Mouse (Mus musculus): Measurements from ENCODE around the gene Lsm12. TPM values are rescaled to one million over a fixed set of nuclear protein-coding genes. Genes with fewer than 3 reads are reported as not detected.
"Not testable (repeated sequence)": the region's sequence is repeated elsewhere in the genome, so short reads cannot be mapped to it uniquely, and the experiment has no call there.

The Lsm12 gene
- polyA plus RNA-seq, 1 experiment from 2014 or later = 114 TPM

GRCm38 (mm10) chr11:102165971-102166722 lies 18.9 kb downstream of the Lsm12 start:
- peaks cover 6% of the 10 kb centered on the region for H3K4me1 ChIP-seq
- H3K9me3 ChIP-seq = no peaks in the 10 kb centered on the region
- H3K36me3 ChIP-seq = peaks cover 53% of the 10 kb centered on the region
- ATAC-seq (replicated peaks) = no peak
- no peak overlapping the region for H3K4me2 ChIP-seq (replicated peaks)
- 67% methylated on average over 6 of the region's 6 CpGs for WGBS
- no peaks in the 10 kb centered on the region for H3K27me3 ChIP-seq
- H3K9ac ChIP-seq (replicated peaks) = no peak overlapping the region
- no peak overlapping the region; the same call in 1 of the 2 replicates for H3K27ac ChIP-seq (replicated peaks)
- no peak overlapping the region for H3K4me3 ChIP-seq

GRCm38 (mm10) chr11:102159781-102160180 lies 25.3 kb downstream of the Lsm12 start:
- Histone ChIP-seq H3K27ac (replicated peaks) (no peak overlapping the region), H3K27me3 (no peaks in the 10 kb centered on the region), H3K9ac (replicated peaks) (no peak overlapping the region), H3K9me3 (no peaks in the 10 kb centered on the region), H3K4me3 (no peak overlapping the region), H3K4me2 (replicated peaks) (no peak overlapping the region), H3K4me1 (peaks cover 10% of the 10 kb centered on the region), H3K36me3 (peaks cover 36% of the 10 kb centered on the region)
- no peak for ATAC-seq (replicated peaks)
- WGBS = 73% methylated on average over 5 of the region's 5 CpGs

GRCm38 (mm10) chr11:102158024-102158423 lies 27.1 kb downstream of the Lsm12 start:
- WGBS = 76% methylated on average over 2 of the region's 2 CpGs
- not testable (repeated sequence) for H3K4me3 ChIP-seq; H3K27me3 ChIP-seq; ATAC-seq (replicated peaks); H3K9me3 ChIP-seq; H3K4me2 ChIP-seq (replicated peaks); H3K27ac ChIP-seq (replicated peaks); H3K9ac ChIP-seq (replicated peaks)
- H3K4me1 ChIP-seq = peaks cover 12% of the 10 kb centered on the region
- peaks cover 27% of the 10 kb centered on the region for H3K36me3 ChIP-seq

- WGBS = 17% methylated on average over 1 of the region's 1 CpGs
- peaks cover 12% of the 10 kb centered on the region for H3K4me1 ChIP-seq
- H3K9me3 ChIP-seq = no peaks in the 10 kb centered on the region
- H3K27me3 ChIP-seq = no peaks in the 10 kb centered on the region
- H3K4me2 ChIP-seq (replicated peaks) = 0 out of 2 replicates have a peak overlapping the region, but pooled peaks have one; percentile 79
- H3K9ac ChIP-seq (replicated peaks) = 0 out of 2 replicates have a peak overlapping the region, but pooled peaks have one; percentile 75
- H3K4me3 ChIP-seq = peak overlapping the region; percentile 80; the same call in 1 of the 2 replicates
- 0 out of 2 replicates have a peak, but pooled peaks have one; percentile 17 for ATAC-seq (replicated peaks)
- peaks cover 21% of the 10 kb centered on the region for H3K36me3 ChIP-seq
- H3K27ac ChIP-seq (replicated peaks) = no peak overlapping the region
Measured at GRCm38 (mm10) chr11:102156786-102157089, 28.4 kb downstream of the Lsm12 start.

- peak; percentile 91 for ATAC-seq (replicated peaks)
- Histone ChIP-seq H3K9me3 (no peaks in the 10 kb centered on the region), H3K9ac (replicated peaks) (peak within 1 kb of the TSS; percentile 75), H3K36me3 (peaks cover 16% of the 10 kb centered on the region), H3K4me1 (peaks cover 12% of the 10 kb centered on the region), H3K27ac (replicated peaks) (peak within 1 kb of the TSS; percentile 67), H3K27me3 (no peaks in the 10 kb centered on the region), H3K4me3 (peak within 1 kb of the TSS; percentile 80), H3K4me2 (replicated peaks) (peak within 1 kb of the TSS; percentile 79)
- WGBS = under 1% methylated on average over 37 of the region's 37 CpGs
Measured at GRCm38 (mm10) chr11:102156039-102156785, 28.9 kb downstream of the Lsm12 start, which contains the start of gene Tmem101. Gene Tmem101, minus strand, starts transcription at chr11:102156404.

GRCm38 (mm10) chr11:102147213-102147989 lies 37.7 kb downstream of the Lsm12 start:
- H3K4me2 ChIP-seq (replicated peaks) = no peak overlapping the region

DNA sequence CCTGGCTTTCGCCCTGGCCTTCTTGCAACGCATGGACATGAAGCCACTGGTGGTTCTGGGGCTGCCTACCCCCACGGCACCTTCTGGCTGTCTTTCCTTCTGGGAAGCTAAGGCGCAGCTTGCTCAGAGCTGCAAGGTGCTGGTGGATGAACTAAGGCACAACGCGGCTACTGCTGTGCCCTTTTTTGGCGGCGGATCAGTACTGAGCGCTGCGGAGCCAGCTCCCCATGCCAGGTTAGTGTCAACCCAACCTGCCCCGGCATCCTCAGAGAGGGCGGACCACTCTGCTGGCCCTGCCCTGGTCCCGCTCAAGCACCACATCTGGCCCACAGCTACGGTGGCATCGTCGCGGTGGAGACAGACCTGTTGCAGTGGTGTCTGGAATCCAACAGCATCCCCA lies 38.6 kb downstream of the Lsm12 start:
- WGBS = 9% methylated on average over 17 of the region's 17 CpGs
- H3K9me3 ChIP-seq = no peaks in the 10 kb centered on the region
- no peak overlapping the region for H3K4me2 ChIP-seq (replicated peaks)
- no peak overlapping the region for H3K9ac ChIP-seq (replicated peaks)
- H3K36me3 ChIP-seq = no peaks in the 10 kb centered on the region
- H3K4me1 ChIP-seq = peaks cover 13% of the 10 kb centered on the region
- H3K27ac ChIP-seq (replicated peaks) = no peak overlapping the region
- H3K27me3 ChIP-seq = peaks cover 68% of the 10 kb centered on the region
- ATAC-seq (replicated peaks) = no peak
- H3K4me3 ChIP-seq = no peak overlapping the region

More at GRCm38 (mm10) chr11:102147213-102147989, 37.7 kb downstream of the Lsm12 start:
- H3K4me3 ChIP-seq = no peak overlapping the region
- no peaks in the 10 kb centered on the region for H3K36me3 ChIP-seq
- peaks cover 13% of the 10 kb centered on the region for H3K4me1 ChIP-seq
- H3K9ac ChIP-seq (replicated peaks) = no peak overlapping the region
- H3K27ac ChIP-seq (replicated peaks) = no peak overlapping the region
- H3K9me3 ChIP-seq = no peaks in the 10 kb centered on the region
- WGBS = 12% methylated on average over 34 of the region's 34 CpGs
- H3K27me3 ChIP-seq = peaks cover 68% of the 10 kb centered on the region
- ATAC-seq (replicated peaks) = no peak

DNA sequence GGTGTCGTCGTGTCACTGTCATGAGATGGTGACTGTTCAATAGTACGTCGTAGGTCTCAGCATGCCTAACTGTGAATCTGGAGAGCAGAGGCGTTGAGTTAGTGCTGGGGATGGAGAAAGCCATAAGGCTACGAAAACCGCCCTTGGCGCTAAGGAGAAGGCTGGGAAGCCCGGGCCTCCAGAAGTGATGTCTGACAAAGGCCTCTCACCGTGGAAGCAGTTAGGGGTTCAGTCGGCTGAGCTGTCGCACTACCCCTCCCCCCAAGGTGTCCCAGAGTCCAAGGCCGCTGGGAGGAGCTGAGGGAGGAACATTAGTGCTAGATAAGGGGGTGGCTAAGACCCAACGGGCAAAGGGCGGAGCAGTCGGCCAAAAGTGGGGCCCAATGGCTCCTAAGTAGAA lies 39.1 kb downstream of the Lsm12 start:
- no peak overlapping the region for H3K4me2 ChIP-seq (replicated peaks)
- peaks cover 13% of the 10 kb centered on the region for H3K4me1 ChIP-seq
- H3K9me3 ChIP-seq = no peaks in the 10 kb centered on the region
- no peak overlapping the region for H3K9ac ChIP-seq (replicated peaks)
- H3K27ac ChIP-seq (replicated peaks) = no peak overlapping the region
- no peaks in the 10 kb centered on the region for H3K36me3 ChIP-seq
- peaks cover 68% of the 10 kb centered on the region for H3K27me3 ChIP-seq
- 4% methylated on average over 16 of the region's 16 CpGs for WGBS
- no peak for ATAC-seq (replicated peaks)
- no peak overlapping the region for H3K4me3 ChIP-seq

DNA sequence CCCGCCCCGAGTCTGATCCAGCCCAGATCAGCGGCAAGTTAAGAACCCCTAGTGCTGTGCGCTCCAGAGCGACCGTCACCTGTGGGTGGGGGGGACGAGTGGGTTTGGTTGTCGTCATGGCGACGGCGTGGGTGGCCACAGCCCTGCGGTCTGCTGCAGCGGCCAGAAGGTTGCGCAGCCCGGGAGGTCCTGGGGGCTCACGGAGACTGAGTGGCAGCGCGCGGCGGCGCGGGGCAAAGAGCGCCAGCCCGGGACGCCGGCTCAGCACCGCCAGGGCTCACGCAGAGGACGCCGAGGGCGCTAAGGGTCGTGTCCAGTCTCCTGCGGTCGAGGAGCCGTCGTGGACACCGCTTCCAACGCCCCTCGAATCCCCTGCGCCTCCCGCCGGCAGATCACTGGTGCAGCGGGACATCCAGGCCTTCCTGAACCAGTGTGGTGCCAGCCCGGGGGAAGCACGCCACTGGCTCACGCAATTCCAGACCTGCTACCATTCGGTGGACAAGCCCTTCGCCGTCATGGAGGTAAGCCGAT lies 39.6 kb downstream of the Lsm12 start, which contains the start of gene Nags:
TSS of gene Nags (plus strand) at position 43 of the 531 bp plus-strand sequence.
- under 1% methylated on average over 43 of the region's 50 CpGs for WGBS
- ATAC-seq (replicated peaks) = no peak
- Histone ChIP-seq H3K36me3 (no peaks in the 10 kb centered on the region), H3K4me3 (peak within 1 kb of the TSS; percentile 19), H3K4me2 (replicated peaks) (peak within 1 kb of the TSS; percentile 33), H3K27ac (replicated peaks) (no peak within 1 kb of the TSS), H3K9me3 (no peaks in the 10 kb centered on the region), H3K9ac (replicated peaks) (no peak within 1 kb of the TSS), H3K4me1 (peaks cover 13% of the 10 kb centered on the region), H3K27me3 (peaks cover 68% of the 10 kb centered on the region)

DNA sequence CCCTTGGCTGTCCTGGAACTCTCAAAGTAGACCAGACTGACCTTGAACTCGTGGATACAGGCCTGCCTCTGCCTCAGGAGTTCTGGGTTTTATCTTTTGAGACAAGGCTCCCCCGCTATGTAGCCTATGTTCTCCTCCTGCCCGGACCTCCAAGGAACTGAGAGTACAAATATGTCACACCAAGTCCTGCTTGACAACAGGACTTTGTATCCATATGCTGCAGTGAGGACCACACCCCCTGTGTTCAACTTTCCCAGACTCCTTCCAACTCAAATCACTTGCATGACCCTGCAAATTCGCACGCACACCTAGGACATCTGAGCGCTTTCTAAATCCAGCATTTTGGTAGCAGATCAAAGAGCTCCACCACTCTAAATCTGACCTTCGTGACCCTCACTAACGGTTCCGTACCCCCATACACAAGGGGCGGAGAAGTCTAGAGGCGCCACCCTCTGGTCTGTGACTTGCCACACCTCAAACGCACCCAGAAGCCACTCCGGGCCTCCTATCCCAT lies 40.1 kb downstream of the Lsm12 start:
- no peak overlapping the region for H3K9ac ChIP-seq (replicated peaks)
- H3K4me2 ChIP-seq (replicated peaks) = peak overlapping the region; percentile 33
- no peaks in the 10 kb centered on the region for H3K9me3 ChIP-seq
- peak overlapping the region; percentile 19 for H3K4me3 ChIP-seq
- H3K36me3 ChIP-seq = no peaks in the 10 kb centered on the region
- H3K27me3 ChIP-seq = peaks cover 68% of the 10 kb centered on the region
- peaks cover 13% of the 10 kb centered on the region for H3K4me1 ChIP-seq
- WGBS = 24% methylated on average over 13 of the region's 13 CpGs
- no peak overlapping the region for H3K27ac ChIP-seq (replicated peaks)
- ATAC-seq (replicated peaks) = no peak

DNA sequence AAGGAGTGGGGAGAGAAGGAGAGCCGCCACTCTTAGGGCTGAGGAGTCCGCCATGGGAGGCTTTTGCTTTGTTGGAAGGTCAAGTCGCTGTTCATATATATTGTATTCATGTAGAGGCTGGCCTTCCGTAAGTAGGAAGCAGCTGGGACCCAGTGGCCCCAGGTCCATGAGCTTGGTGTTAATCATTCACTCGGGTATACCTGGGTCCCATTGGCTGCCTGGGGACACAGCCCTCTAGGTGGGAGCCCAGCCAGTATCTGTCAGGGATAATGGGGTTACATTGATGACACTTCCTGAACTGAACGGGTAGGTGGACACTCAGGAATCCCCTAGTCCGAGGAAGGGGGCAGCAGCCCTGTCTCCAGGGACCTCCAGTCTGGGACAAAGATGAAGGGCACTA lies 42.7 kb downstream of the Lsm12 start:
- H3K27ac ChIP-seq (replicated peaks) = no peak overlapping the region
- H3K27me3 ChIP-seq = peaks cover 46% of the 10 kb centered on the region
- no peak overlapping the region for H3K4me2 ChIP-seq (replicated peaks)
- 68% methylated on average over 7 of the region's 7 CpGs for WGBS
- H3K4me1 ChIP-seq = peaks cover 13% of the 10 kb centered on the region
- H3K4me3 ChIP-seq = no peak overlapping the region
- no peak overlapping the region for H3K9ac ChIP-seq (replicated peaks)
- ATAC-seq (replicated peaks) = no peak
- H3K36me3 ChIP-seq = no peaks in the 10 kb centered on the region
- no peaks in the 10 kb centered on the region for H3K9me3 ChIP-seq

Data from forebrain, embryonic 15.5 days (tissue).